16 mouse cellular contexts compared by ENCODE assay signal in the genomic region with DNA sequence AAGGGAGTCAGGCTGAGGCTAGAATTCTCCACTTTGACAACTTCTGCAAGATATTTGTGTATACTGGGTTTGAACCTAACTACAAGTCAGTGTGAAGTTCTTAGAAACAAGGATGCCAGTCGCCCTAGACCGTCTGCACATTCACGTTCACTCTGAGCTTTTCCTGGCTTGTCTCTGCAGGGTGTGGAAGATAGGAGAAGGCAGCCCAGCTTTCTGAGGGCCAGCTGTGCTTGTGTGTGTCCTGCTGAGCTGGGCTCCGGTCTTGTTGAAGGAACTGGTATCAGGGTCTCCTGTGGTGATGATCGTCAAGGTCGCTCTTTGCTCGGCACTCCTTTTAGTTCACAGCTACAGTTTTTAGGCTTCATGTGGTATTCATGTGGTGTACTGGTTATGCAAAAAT.
A peak's percentile ranks its signal among the peaks of the same experiment; 100 is the strongest.
DNase-seq lines count a peak whose midpoint lies in the region; ATAC-seq and TF ChIP-seq lines count a peak whose summit lies in the region.
"Had no signal": no experiment of that assay in that cellular context is flagged by ENCODE, and none has a peak within 500 bp of the region (broad histone marks: within the 10 kb centered on the region; RNA-seq: fewer than 3 reads in every experiment).

No protein-coding gene starts in this region.

- no peak overlapping the region for H3K4me2 ChIP-seq in heart, embryonic 14.5 days (ENCODE audit: low read length)
- no peak overlapping the region for H3K4me2 ChIP-seq in liver, embryonic 12.5 days
- H3K4me2 ChIP-seq in heart, embryonic 16.5 days (ENCODE audit: low read depth, low read length) = no peak overlapping the region
- H3K4me2 ChIP-seq: forebrain, embryonic 12.5 days; hindbrain, embryonic 12.5 days; liver, embryonic 13.5 days; neural tube, embryonic 15.5 days had no signal

- DNase-seq in heart, adult 8-10 months (ENCODE audit: low spot score) = no peak
- no peak for DNase-seq in liver
- DNase-seq: cerebellum, adult 9-10 months; kidney, adult 8-10 months; liver, embryonic 13.5 days; right cerebral cortex, postnatal 25 days; thymus, postnatal 25 days had no signal

- TF ChIP-seq POLR2A in bone marrow macrophage, adult 2 months (IDR thresholded peaks at IDR 0.05; ENCODE audit: borderline replicate concordance, low read depth, low read length) = no peak

- H3K4me1 ChIP-seq in heart, embryonic 14.5 days (ENCODE audit: control insufficient read depth in 2 of 2, insufficient read depth in 2 of 2, low read length in 2 of 2) = peaks cover 14 to 22% of the 10 kb centered on the region in 2 experiments
- no peaks in the 10 kb centered on the region for H3K4me1 ChIP-seq in liver, embryonic 12.5 days
- H3K4me1 ChIP-seq in bone marrow macrophage, adult 2 months (ENCODE audit: control insufficient read depth, insufficient read depth, low read length) = peaks cover 24% of the 10 kb centered on the region
- peaks cover 22% of the 10 kb centered on the region for H3K4me1 ChIP-seq in heart, embryonic 16.5 days (ENCODE audit: control insufficient read depth, insufficient read depth, low read length)
- H3K4me1 ChIP-seq: liver, embryonic 13.5 days had no signal

- 0 out of 2 replicates have a peak overlapping the region, but pooled peaks have one; percentile 38 for H3K9ac ChIP-seq in heart, embryonic 14.5 days (ENCODE audit: low read length)
- no peak overlapping the region for H3K9ac ChIP-seq in liver, embryonic 12.5 days
- H3K9ac ChIP-seq in heart, embryonic 16.5 days (ENCODE audit: low read length) = no peak overlapping the region
- H3K9ac ChIP-seq: forebrain, embryonic 12.5 days; hindbrain, embryonic 12.5 days; liver, embryonic 13.5 days; neural tube, embryonic 15.5 days had no signal

- no peak for TF ChIP-seq CTCF in bone marrow macrophage, adult 2 months (IDR thresholded peaks at IDR 0.05; ENCODE audit: low read depth, low read length)

- 16% methylated on average over 7 of the region's 7 CpGs for WGBS in heart, embryonic 14.5 days
- 64% methylated on average over 7 of the region's 7 CpGs for WGBS in liver, embryonic 12.5 days (ENCODE audit: insufficient replicate concordance)
- 38% methylated on average over 7 of the region's 7 CpGs for WGBS in heart, embryonic 16.5 days

- H3K36me3 ChIP-seq in heart, embryonic 14.5 days (ENCODE audit: control insufficient read depth, insufficient read depth, low read length) = no peaks in the 10 kb centered on the region
- no peaks in the 10 kb centered on the region for H3K36me3 ChIP-seq in liver, embryonic 12.5 days
- H3K36me3 ChIP-seq in heart, embryonic 16.5 days (ENCODE audit: control insufficient read depth, insufficient read depth) = no peaks in the 10 kb centered on the region
- H3K36me3 ChIP-seq: forebrain, embryonic 12.5 days; hindbrain, embryonic 12.5 days; liver, embryonic 13.5 days; neural tube, embryonic 15.5 days had no signal

- H3K27ac ChIP-seq in heart, embryonic 14.5 days (replicated peaks in 1 of 2; ENCODE audit: control insufficient read depth in 1 of 2, insufficient read depth in 1 of 2, low read depth in 2 of 2, low read length in 2 of 2) = peak overlapping the region; percentile 30 to 42
- 0 out of 2 replicates have a peak overlapping the region, but pooled peaks have one; percentile 16 for H3K27ac ChIP-seq in liver, embryonic 12.5 days
- peak overlapping the region; percentile 64 for H3K27ac ChIP-seq in bone marrow macrophage, adult 2 months (ENCODE audit: insufficient read depth, low read depth, low read length)
- peak overlapping the region; percentile 9; the same call in 1 of the 2 replicates for H3K27ac ChIP-seq in heart, embryonic 16.5 days (ENCODE audit: low read length)
- H3K27ac ChIP-seq: forebrain, embryonic 12.5 days; hindbrain, embryonic 12.5 days; liver, embryonic 13.5 days had no signal

- no peaks in the 10 kb centered on the region for H3K9me3 ChIP-seq in heart, embryonic 14.5 days (ENCODE audit: control insufficient read depth, low read length)
- no peaks in the 10 kb centered on the region for H3K9me3 ChIP-seq in liver, embryonic 12.5 days (replicated peaks)
- H3K9me3 ChIP-seq in heart, embryonic 16.5 days (replicated peaks; ENCODE audit: control insufficient read depth, low read length) = no peaks in the 10 kb centered on the region
- H3K9me3 ChIP-seq: forebrain, embryonic 12.5 days; hindbrain, embryonic 12.5 days; liver, embryonic 13.5 days; neural tube, embryonic 15.5 days had no signal

- no peak for ATAC-seq in heart, embryonic 14.5 days (ENCODE audit: insufficient number of reproducible peaks, insufficient read depth, low FRiP score, low read depth)
- no peak for ATAC-seq in liver, embryonic 12.5 days
- no peak for ATAC-seq in heart, embryonic 16.5 days (replicated peaks; ENCODE audit: extremely low read depth, insufficient read depth, low FRiP score)
- ATAC-seq in megakaryocyte progenitor cell, adult 5-6 weeks (replicated peaks; ENCODE audit: poor library complexity) = no peak
- ATAC-seq: midbrain, embryonic 16.5 days had no signal

- no peak overlapping the region for H3K4me3 ChIP-seq in heart, embryonic 14.5 days (ENCODE audit: control insufficient read depth in 1 of 2, insufficient read depth in 1 of 2, low read depth in 1 of 2, low read length in 2 of 2)
- H3K4me3 ChIP-seq in liver, embryonic 12.5 days = no peak overlapping the region
- H3K4me3 ChIP-seq in bone marrow macrophage, adult 2 months (ENCODE audit: insufficient read depth, low read length) = no peak overlapping the region
- no peak overlapping the region for H3K4me3 ChIP-seq in heart, embryonic 16.5 days (ENCODE audit: low read length)
- H3K4me3 ChIP-seq: forebrain, embryonic 12.5 days; hindbrain, embryonic 12.5 days; liver, embryonic 13.5 days; neural tube, embryonic 15.5 days had no signal

- H3K27me3 ChIP-seq in heart, embryonic 14.5 days (ENCODE audit: control insufficient read depth, insufficient read depth, low read length) = no peaks in the 10 kb centered on the region
- no peaks in the 10 kb centered on the region for H3K27me3 ChIP-seq in liver, embryonic 12.5 days (replicated peaks)
- H3K27me3 ChIP-seq in heart, embryonic 16.5 days (ENCODE audit: control insufficient read depth, insufficient read depth, low read length) = no peaks in the 10 kb centered on the region
- H3K27me3 ChIP-seq: forebrain, embryonic 12.5 days; hindbrain, embryonic 12.5 days; liver, embryonic 13.5 days; neural tube, embryonic 15.5 days had no signal

Comparison
In these comparisons a context has a peak if more than half of its experiments do, and no peak if none do; other contexts are left out.
1. H3K27ac ChIP-seq: peak in every context shown above with its lines; median percentile 64 in bone marrow macrophage, adult 2 months; 36 in heart, embryonic 14.5 days; 16 in liver, embryonic 12.5 days; 9 in heart, embryonic 16.5 days.